Mouse (Mus musculus) stomach, postnatal 0 days (tissue): ENCODE data around the gene Adipor2. TPM values are rescaled to one million over a fixed set of nuclear protein-coding genes. Genes with fewer than 3 reads are reported as not detected.

Experiments used
- ATAC-seq: fragments of 200-750 bp; cut with Nextera tagmentation; 2 replicates; pipeline ENCODE4 v1.8.0; 2017; ENCODE audit not compliant: low FRiP score, low TSS enrichment
- DNase-seq: peaks from one replicate; pipeline ENCODE4 v3.0.0-alpha.2; 2016; ENCODE audit warnings: low spot score
- H3K27ac ChIP-seq: fragments of 300-500 bp; sonication (generic); replicated peaks from 2 replicates; pipeline ENCODE4 v1.5.1; 2014; ENCODE audit warnings: mild to moderate bottlenecking, control low read depth
- H3K27me3 ChIP-seq: fragments of 300-500 bp; sonication (generic); 2 replicates; pipeline ENCODE4 v1.6.1; 2014; ENCODE audit warnings: low read length; ENCODE audit not compliant: control insufficient read depth, insufficient read depth
- H3K36me3 ChIP-seq: fragments of 300-500 bp; sonication (generic); 2 replicates; pipeline ENCODE4 v1.6.1; 2014; ENCODE audit warnings: low read length, mixed read lengths; ENCODE audit not compliant: control insufficient read depth, insufficient read depth
- H3K4me1 ChIP-seq: fragments of 300-500 bp; sonication (generic); replicated peaks from 2 replicates; pipeline ENCODE4 v1.6.1; 2014; ENCODE audit warnings: antibody characterized with exemption; ENCODE audit not compliant: control insufficient read depth, insufficient read depth
- H3K4me2 ChIP-seq: fragments of 300-500 bp; sonication (generic); replicated peaks from 2 replicates; pipeline ENCODE4 v1.6.1; 2014; ENCODE audit warnings: low read depth, mild to moderate bottlenecking, control low read depth, moderate library complexity
- H3K4me3 ChIP-seq: fragments of 300-500 bp; sonication (generic); 2 replicates; pipeline ENCODE4 v1.5.1; 2014; ENCODE audit warnings: low read depth, low read length, control low read depth
- H3K9ac ChIP-seq: fragments of 300-500 bp; sonication (generic); 2 replicates; pipeline ENCODE4 v1.6.1; 2014; ENCODE audit warnings: mild to moderate bottlenecking, low read length, control low read depth, mixed read lengths
- H3K9me3 ChIP-seq: fragments of 300-500 bp; sonication (generic); 2 replicates; pipeline ENCODE4 v1.6.1; 2016; ENCODE audit warnings: low read length; ENCODE audit not compliant: control insufficient read depth
- CTCF ChIP-seq: IDR thresholded peaks from 2 replicates; pipeline ENCODE4 v1.5.1; 2016; ENCODE audit warnings: antibody characterized with exemption, low read depth, mild to moderate bottlenecking, moderate library complexity
- EP300 ChIP-seq: optimal IDR thresholded peaks from 2 replicates; pipeline ENCODE3; 2016; ENCODE audit warnings: antibody characterized with exemption
- WGBS: fragments of 180-500 bp; shearing (Covaris S2); extraction: QIAGEN DNeasy Blood & Tissue Kit; methylation state at CpG from one replicate; pipeline ENCODE4 v1.1.7; 2014; 5-methylcytosine and 5-hydroxymethylcytosine counted together
- polyA plus RNA-seq: library from polyadenylated mRNA; unstranded; fragments of >200 nt; fragmentation: Nextera tagmentation; extraction: Ambion mirVana; gene quantifications from 2 replicates; pipeline ENCODE4 v1.2.1, GENCODE M21; 2015

The Adipor2 gene
- polyA plus RNA-seq = 80.7 and 90.5 TPM in 2 replicates

DNA sequence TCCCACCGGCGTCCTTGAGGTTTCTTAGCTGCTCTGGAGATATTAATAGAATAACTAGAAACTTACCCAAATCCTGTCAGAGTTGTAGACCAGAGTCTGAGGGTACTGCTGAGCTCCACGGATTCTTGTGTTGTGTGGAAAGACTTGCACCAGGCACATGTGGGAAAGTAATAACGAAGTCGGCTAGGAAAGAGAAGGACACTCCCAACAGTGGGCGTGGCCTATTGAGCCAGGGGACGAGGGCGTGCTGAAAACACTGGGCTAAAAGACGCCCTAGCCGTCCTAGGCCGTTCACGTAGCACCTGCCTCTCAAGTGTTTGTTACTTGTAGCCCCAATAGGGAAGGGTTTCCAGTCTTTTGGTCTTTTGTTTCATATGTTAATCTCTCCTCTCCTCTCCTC is at the start of gene Adipor2:
TSS of gene Adipor2 (minus strand) at position 351 of the 400 bp plus-strand sequence.
- H3K27ac ChIP-seq = peak within 1 kb of the TSS; percentile 70
- peak within 1 kb of the TSS; percentile 27 for H3K4me3 ChIP-seq
- TF ChIP-seq CTCF = no peak
- no peak for TF ChIP-seq EP300
- H3K9me3 ChIP-seq = no peaks in the 10 kb centered on the region
- H3K9ac ChIP-seq = no peak within 1 kb of the TSS
- ATAC-seq (peak; percentile 61), DNase-seq (peak; percentile 91)
- 7% methylated on average over 12 of the region's 12 CpGs for WGBS
- H3K4me1 ChIP-seq = no peaks in the 10 kb centered on the region
- no peaks in the 10 kb centered on the region for H3K36me3 ChIP-seq
- peak within 1 kb of the TSS; percentile 44 for H3K4me2 ChIP-seq
- H3K27me3 ChIP-seq = no peaks in the 10 kb centered on the region

DNA sequence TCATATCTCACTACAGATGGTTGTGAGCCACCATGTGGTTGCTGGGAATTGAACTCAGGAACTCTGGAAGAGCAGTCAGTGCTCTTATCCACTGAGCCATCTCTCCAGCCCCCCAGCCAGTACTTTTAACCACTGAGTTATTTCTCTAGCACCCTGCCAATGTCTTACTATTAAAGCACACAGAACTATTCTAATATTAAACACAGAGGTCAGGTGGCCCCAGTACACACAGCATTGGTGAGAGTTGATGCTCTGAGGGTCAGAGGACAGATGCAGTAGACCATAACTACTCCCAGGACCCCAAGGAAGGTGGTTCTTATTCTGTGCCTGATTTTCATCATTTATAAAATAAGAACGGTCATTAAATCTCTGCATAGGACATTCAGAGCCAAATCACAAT is 48.7 kb upstream of the Adipor2 start:
- Histone ChIP-seq H3K27me3 (no peaks in the 10 kb centered on the region), H3K27ac (no peak overlapping the region), H3K9me3 (no peaks in the 10 kb centered on the region), H3K4me3 (no peak overlapping the region), H3K36me3 (no peaks in the 10 kb centered on the region), H3K4me2 (no peak overlapping the region), H3K9ac (no peak overlapping the region), H3K4me1 (peaks cover 6% of the 10 kb centered on the region; the same call in 1 of the 2 replicates)
- WGBS = 88% methylated on average over 1 of the region's 1 CpGs
- DNase-seq (no peak), ATAC-seq (no peak)
- TF ChIP-seq EP300 (no peak), CTCF (no peak)

DNA sequence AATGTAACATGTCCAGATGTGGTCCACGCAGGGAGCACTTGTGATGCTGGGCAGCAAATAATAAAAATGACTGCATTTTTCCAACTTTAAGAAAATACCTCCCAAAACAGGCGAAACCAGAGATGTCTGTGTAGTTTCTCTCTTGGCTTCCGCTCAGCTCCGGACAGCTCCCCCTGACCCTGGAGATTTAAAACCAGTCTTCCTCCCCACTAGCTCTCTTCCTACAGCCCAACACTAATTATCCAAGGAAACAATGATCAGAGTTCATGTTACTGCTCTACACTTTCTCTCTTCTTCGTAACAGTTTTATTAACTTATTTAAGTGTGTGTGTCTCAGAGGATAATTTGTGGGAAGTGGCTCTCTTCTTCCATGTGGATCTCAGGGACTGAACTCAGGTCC is 42.9 kb upstream of the Adipor2 start:
- WGBS = 77% methylated on average over 5 of the region's 5 CpGs
- Histone ChIP-seq H3K4me2 (no peak overlapping the region), H3K4me1 (no peaks in the 10 kb centered on the region), H3K4me3 (no peak overlapping the region), H3K9me3 (no peaks in the 10 kb centered on the region), H3K9ac (no peak overlapping the region), H3K27ac (no peak overlapping the region), H3K36me3 (no peaks in the 10 kb centered on the region), H3K27me3 (no peaks in the 10 kb centered on the region)
- DNase-seq = no peak
- TF ChIP-seq EP300 (no peak), CTCF (no peak)
- ATAC-seq = no peak

GRCm38 (mm10) chr6:119459041-119459440 is 41.5 kb upstream of the Adipor2 start:
- H3K27ac ChIP-seq = no peak overlapping the region
- H3K27me3 ChIP-seq = no peaks in the 10 kb centered on the region
- H3K9me3 ChIP-seq = no peaks in the 10 kb centered on the region
- H3K36me3 ChIP-seq = no peaks in the 10 kb centered on the region
- TF ChIP-seq EP300 (no peak), CTCF (no peak)
- no peak overlapping the region for H3K4me2 ChIP-seq
- WGBS = 49% methylated on average over 4 of the region's 4 CpGs
- no peak for DNase-seq
- H3K9ac ChIP-seq = no peak overlapping the region
- no peak for ATAC-seq
- no peak overlapping the region for H3K4me3 ChIP-seq
- H3K4me1 ChIP-seq = no peaks in the 10 kb centered on the region

- H3K36me3 ChIP-seq = no peaks in the 10 kb centered on the region
- TF ChIP-seq CTCF (no peak), EP300 (no peak)
Observed at GRCm38 (mm10) chr6:119458166-119458565, 40.7 kb upstream of the Adipor2 start.

GRCm38 (mm10) chr6:119451981-119452499 is 34.5 kb upstream of the Adipor2 start:
- 5% methylated on average over 15 of the region's 15 CpGs for WGBS
- peak; percentile 68 for DNase-seq
- H3K27ac ChIP-seq = peak overlapping the region; percentile 40; the same call in 1 of the 2 replicates
- peak overlapping the region; percentile 55 for H3K9ac ChIP-seq
- H3K4me3 ChIP-seq = peak overlapping the region; percentile 37
- no peaks in the 10 kb centered on the region for H3K36me3 ChIP-seq
- TF ChIP-seq CTCF (no peak), EP300 (no peak)
- no peaks in the 10 kb centered on the region for H3K9me3 ChIP-seq
- peak; percentile 28; the same call in 1 of the 2 replicates for ATAC-seq
- H3K27me3 ChIP-seq = no peaks in the 10 kb centered on the region
- 0 out of 2 replicates have a peak, but pooled peaks cover 3% of the 10 kb centered on the region for H3K4me1 ChIP-seq
- peak overlapping the region; percentile 62 for H3K4me2 ChIP-seq

More at GRCm38 (mm10) chr6:119458166-119458565, 40.7 kb upstream of the Adipor2 start:
- WGBS = 67% methylated on average over 8 of the region's 8 CpGs
- no peak for DNase-seq
- Histone ChIP-seq H3K27ac (no peak overlapping the region), H3K9ac (no peak overlapping the region), H3K9me3 (no peaks in the 10 kb centered on the region), H3K4me3 (no peak overlapping the region), H3K4me2 (no peak overlapping the region), H3K4me1 (no peaks in the 10 kb centered on the region), H3K27me3 (no peaks in the 10 kb centered on the region)
- no peak for ATAC-seq
